Mouse (Mus musculus): ENCODE data around the gene Ceacam9.

The Ceacam9 gene

GRCm38 (mm10) chr7:16739056-16739604 is 17.4 kb downstream of the Ceacam9 start:
- DNase-seq (ENCODE audit: low read depth, low spot score) = no peak

GRCm38 (mm10) chr7:16745373-16745772 is 23.6 kb downstream of the Ceacam9 start:
- DNase-seq (ENCODE audit: low read depth, low spot score) = no peak

DNA sequence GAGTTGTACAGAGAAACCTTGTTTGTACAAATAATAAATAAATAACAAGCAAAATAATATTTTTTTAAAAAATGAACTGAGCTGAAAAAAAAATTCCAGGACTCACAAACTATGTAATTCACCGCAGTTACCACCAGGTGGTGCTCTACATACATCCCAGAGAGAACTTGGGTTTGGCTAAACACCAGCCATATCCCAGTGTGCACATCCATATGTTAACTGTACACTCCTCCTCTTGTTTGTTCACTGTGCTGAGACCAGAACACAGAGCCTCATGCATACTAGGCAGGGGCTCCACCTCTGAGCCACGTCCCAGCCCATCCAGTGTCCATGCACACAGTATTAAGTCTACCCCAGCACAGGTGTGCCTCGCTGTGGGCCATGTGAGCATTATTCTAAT is 24.4 kb downstream of the Ceacam9 start:
- DNase-seq (ENCODE audit: low read depth, low spot score) = peak; percentile 84

GRCm38 (mm10) chr7:16747656-16748055 is 25.9 kb downstream of the Ceacam9 start:
- DNase-seq (ENCODE audit: low read depth, low spot score) = no peak

GRCm38 (mm10) chr7:16752016-16752415 is 30.3 kb downstream of the Ceacam9 start:
- DNase-seq (ENCODE audit: low read depth, low spot score) = no peak

GRCm38 (mm10) chr7:16755362-16756017 is 33.8 kb downstream of the Ceacam9 start:
- no peak for DNase-seq (ENCODE audit: low read depth, low spot score)

DNA sequence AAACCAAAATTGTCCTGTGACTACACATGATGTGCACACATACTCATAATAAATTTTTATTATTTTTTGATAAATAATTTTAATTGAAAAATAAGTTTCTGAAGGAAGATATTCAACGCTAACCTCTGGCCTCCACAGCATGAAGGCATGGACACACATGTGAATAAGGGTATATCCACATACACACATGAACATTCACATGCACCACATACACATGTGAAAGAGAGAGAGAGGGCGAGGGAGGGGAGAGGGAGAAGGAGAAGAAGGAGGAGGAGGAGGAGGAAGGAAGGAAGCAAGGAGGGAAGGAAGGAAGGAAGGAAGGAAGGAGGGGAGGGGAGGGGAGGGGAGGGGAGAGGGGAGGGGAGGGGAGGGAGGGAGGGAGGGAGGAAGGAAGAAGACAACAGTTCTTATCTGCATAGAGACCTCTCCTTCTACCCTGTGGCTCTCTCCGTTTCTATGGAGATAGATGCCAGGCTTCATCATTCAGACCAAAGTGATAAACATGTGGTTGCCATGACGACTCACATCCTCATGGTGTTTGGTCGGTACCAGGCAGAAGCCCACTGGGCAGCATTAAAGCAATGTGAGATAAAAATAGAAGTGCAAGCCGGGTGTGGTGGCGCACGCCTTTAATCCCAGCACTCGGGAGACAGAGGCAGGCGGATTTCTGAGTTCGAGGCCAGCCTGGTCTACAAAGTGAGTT is 37.3 kb downstream of the Ceacam9 start:
- DNase-seq (ENCODE audit: low read depth, low spot score) = peak; percentile 24

DNA sequence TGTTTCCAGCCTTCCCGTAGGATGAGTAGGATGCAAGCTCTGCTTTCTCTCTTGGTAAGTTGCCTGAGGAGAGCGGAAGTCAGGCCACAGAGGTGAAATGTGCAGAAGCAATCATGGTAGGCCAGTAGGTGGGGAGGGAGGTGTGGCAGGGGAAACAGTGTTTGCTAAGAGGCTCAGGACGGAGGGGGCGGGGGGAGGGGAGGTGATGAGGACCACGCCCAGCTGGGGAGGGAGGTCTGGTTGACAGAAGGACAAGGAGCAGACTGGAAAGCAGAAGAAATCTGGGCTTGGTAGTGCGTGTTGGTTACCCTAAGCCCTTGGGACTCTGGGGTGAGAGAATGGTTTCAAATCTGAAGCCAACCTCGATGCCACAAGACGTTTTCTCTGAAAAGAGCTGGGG is 38.6 kb downstream of the Ceacam9 start:
- DNase-seq (ENCODE audit: low read depth, low spot score) = peak; percentile 8

GRCm38 (mm10) chr7:16761005-16761481 is 39.3 kb downstream of the Ceacam9 start:
- peak; percentile 40 for DNase-seq (ENCODE audit: low read depth, low spot score)

- DNase-seq (ENCODE audit: low read depth, low spot score) = no peak
Observed at GRCm38 (mm10) chr7:16761630-16762029, 39.9 kb downstream of the Ceacam9 start.

DNA sequence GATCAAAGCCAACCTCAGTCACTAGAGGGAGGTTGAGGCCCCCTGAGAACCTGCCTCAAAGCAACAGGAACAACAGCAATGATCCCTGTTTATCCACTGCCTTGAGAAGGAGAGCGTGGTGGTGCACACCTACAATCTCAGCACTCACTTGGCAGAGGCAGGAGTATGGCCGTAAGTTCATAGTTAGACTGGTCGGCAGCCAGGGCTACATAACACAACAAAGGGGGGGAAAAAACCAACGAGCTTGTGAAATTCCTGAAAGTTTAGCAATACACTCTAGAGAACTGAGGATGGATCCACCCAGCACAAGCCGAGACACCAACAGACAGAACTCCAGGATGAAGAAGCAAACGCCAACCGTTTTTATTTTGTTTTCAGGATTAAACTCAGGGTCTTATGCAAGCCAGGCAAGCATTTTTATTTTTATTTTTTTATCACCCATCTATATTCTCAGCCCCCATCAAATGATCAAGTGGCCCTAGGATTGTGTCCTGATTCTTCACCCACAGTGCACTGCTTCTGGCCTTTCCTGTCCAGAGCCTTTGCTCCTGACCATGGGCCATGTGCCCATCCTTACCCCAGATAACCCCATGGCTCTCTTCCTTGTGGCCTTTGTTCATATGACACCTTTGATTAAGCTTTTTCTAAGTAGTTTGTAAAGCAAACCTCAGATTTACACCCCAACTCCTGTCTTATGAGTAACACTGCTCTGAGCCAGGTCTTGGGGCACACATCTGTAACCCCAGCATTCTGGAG is 41.9 kb downstream of the Ceacam9 start:
- peak; percentile 17 for DNase-seq (ENCODE audit: low read depth, low spot score)

DNA sequence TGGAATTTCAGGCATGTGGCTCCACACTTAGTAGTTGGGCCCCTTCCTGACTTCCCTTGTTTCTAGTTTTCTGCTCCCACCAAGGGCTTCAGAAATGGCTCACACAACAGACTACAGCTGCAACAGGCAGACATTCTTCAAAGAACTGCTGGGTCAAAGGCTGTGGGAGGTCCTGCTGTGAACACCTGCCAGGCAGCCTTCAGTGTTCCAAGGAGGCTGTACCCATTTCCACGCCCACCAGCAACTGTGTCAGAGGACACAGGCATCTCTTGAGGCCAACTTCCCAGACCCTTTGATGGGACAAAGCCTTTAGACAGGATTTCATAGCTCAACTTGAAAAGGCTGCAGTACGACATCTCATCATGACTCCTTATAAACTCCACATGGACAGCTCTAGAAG is 44.7 kb downstream of the Ceacam9 start:
- no peak for DNase-seq (ENCODE audit: low read depth, low spot score)
